Mouse (Mus musculus): Measurements from ENCODE around the gene Nsa2.
"Not testable (repeated sequence)": the region's sequence is repeated elsewhere in the genome, so short reads cannot be mapped to it uniquely, and the experiment has no call there.

Nsa2 gene

DNA sequence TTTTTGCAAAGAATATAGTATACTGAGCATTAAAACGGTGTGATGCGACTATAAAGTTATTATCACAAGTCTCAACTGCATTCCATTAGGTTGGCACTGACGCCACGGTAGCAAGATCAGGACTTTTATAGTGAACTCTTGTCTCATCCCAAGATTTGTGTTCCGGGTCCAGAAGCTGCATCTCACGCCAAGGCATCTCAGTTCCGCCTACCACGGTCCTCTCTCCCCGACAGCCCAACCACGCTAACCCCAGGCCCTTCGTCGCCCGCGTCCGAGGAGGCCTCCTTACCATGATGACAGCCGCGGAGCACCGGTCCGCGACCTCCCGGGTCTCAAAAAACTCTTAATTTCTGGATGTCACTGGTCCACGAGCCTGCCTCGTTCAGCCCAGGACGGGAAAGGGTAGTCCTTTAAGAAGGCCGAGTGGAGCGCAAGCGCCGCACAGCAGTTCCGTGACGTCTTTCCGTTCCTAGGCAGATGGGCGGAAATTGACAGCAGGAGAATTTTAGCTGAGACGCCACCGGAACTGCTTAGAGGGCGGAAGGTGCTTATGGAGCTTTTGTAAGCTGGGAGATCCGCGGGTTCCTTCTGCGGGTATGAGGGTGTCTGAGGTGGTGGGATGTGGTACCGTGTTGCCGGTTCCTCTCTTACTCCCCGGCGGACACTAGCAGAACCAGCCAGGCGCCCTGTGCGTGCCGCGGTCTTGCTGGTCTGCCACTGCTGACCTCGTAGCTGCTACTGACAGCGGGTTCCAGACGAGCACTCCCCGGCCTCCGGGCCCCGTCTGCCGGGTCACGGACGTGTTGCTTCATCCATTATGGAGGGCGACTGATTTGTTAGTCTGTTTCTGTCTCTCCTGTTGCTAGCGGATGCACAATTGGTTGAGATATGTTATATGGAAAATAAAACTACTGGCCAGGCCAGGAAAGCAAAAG is at the start of gene Nsa2, which contains the start of gene Gfm2:
Nsa2 (minus strand) TSS at position 472 of the 935 bp plus-strand sequence.
Gfm2 (plus strand) TSS at position 472 of the 935 bp plus-strand sequence.
- in situ Hi-C loops (cut with MboI; ENCODE audit: low sequenced_read_pairs), result no loop called here

DNA sequence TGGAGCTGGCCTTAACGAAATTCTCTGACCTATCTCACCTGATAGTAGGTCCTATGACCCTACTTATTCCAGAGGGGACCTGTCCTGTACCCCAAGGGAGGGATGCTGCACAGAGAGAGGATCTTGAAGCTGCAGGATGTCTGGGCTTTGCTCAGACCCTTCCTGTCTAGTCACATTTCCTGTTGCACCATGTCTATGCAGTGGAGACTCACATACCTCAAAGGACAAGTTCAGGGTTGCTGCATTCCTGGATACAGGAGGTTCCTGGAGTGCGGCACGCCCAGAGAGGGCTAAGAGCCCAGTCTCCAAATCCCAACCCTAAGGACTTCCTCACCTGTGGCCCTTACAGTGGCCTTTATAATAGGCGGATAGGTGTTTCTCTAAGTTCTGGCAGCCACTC is 48.6 kb upstream of the Nsa2 start:
- in situ Hi-C loops (cut with MboI; ENCODE audit: low sequenced_read_pairs), result no loop called here

DNA sequence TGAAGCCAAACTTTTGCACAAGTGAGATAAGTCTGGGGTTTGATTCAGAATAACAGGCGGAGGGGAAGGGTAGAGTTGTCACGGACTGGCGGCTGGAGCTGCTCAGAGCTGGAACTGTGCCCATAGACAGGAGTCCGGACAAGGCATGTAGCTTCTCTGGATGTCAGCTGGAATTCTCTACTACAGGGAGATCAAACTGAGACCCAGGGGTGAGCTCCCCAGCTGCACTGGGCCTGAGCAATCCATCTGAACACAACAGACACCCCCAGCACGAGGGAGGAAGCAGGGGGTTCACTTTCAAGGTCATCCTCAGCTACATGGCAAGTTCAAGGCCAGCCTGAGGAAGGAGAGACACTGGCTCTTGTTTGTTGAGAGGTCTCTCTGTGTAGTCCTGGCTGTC is 46.9 kb upstream of the Nsa2 start:
- in situ Hi-C loops (cut with MboI; ENCODE audit: low sequenced_read_pairs), result no loop called here

DNA sequence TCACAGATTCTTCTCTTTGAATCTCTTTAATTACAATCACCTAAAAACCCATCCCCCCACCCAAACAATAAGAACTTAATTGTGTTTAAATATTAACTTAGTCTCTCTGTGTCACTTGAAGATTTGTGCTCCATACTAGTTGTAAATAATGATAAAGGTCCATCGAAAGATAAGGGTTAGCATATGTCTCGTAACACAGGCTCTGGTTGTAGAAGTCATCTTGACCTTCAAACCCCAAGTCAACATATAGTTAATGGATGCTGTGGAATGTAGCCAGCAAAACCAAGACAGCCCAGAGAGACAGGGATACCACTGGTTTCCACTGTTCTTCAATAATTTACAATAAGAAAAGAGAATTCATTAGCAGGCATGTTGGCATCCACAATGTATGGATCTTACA is 46.4 kb upstream of the Nsa2 start:
- in situ Hi-C loops (cut with MboI; ENCODE audit: low sequenced_read_pairs), result no loop called here

DNA sequence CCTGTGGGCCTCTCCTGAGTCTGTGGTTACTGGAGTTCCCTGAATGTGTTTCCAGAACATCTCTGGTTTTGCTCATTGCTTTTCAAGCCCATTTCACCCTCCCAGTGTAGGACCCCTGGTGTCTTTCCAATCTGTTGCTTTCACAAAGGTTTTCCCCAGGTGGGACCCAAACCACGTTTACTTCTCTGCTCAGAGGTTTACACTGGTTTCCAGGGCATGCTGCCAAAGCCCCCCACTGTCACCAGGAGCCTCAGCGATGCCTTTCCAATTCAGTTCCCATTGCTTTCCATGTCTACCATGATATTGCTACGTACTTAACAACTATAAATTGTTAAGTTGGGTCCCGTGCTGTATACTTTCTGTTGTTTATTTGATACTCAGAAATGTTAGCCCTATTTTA is 45.1 kb upstream of the Nsa2 start:
- in situ Hi-C loops (cut with MboI; ENCODE audit: low sequenced_read_pairs), result no loop called here

DNA sequence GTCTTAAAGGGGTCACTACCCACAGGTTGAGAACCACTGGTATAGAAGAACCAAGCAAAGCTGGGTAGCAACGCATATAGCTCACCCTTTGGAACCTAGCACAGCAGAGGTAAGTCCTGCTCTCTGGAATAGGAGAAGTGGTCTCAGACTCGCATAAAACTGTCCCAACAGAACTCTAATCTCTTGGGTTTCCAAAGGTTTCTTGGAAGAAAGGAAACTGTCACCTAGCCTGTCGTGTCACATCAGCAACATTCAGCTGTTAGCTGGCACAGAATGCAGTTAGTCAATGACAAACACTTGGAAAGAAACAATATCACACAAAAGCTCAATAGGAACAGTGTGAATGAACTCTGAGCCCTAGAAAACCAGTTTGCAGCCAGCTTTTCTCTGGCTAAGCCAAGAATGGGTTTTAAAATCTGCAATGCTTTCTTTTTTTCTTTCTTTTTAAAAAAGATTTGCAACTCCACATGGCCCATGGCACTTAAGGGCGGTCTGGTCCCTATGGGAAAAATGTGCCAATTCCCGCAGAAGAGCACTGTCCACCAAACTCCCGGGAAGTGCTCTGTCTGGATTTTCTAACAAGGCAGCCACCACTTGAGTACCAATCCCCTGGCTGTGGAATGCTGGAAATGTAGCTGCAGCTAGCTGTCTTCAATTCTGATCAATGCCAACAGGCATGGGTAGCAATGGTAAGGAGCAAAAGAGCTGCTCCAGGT is 42.5 kb upstream of the Nsa2 start:
- in situ Hi-C loops (cut with MboI; ENCODE audit: low sequenced_read_pairs), result no loop called here

DNA sequence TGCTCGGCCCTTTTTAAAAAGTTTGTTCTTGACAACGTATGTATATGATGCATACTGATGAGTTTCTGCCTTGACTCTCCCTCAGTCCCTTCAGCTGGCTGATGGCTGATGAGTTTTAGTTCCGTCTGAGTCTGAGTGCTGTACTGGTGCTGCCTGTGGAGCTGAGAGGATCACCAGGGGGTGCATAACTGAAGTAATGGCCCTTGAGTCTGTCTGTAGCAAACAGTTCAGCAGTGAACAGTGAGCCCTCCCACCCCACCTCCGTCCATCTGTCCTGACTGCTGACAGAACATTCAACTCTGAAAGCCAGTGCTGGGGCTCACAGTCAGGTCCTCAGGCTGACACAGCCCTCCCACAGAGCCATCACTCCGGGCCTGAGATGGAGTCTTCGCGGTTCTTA is 41.2 kb upstream of the Nsa2 start:
- in situ Hi-C loops (cut with MboI; ENCODE audit: low sequenced_read_pairs), result no loop called here

DNA sequence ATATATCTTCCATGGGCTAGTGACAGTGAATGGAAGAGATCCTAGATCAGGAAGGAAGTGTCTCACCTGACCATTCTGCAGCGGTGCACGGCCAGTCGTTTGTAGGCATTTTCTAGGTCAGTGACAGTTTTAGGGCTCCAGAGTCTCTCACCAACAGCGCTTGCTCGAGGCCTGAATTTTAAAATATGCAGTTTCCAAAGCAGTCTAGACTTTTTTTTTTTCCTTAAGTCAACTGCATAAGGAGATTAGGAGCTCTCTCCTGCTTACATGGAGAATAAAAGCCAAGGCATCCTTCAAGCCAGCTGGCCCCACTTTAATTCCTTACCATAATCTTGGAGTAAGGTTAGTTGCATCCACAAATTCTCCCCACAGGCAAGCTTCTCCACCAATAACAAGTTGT is 39.0 kb upstream of the Nsa2 start:
- in situ Hi-C loops (cut with MboI; ENCODE audit: low sequenced_read_pairs), result no loop called here

DNA sequence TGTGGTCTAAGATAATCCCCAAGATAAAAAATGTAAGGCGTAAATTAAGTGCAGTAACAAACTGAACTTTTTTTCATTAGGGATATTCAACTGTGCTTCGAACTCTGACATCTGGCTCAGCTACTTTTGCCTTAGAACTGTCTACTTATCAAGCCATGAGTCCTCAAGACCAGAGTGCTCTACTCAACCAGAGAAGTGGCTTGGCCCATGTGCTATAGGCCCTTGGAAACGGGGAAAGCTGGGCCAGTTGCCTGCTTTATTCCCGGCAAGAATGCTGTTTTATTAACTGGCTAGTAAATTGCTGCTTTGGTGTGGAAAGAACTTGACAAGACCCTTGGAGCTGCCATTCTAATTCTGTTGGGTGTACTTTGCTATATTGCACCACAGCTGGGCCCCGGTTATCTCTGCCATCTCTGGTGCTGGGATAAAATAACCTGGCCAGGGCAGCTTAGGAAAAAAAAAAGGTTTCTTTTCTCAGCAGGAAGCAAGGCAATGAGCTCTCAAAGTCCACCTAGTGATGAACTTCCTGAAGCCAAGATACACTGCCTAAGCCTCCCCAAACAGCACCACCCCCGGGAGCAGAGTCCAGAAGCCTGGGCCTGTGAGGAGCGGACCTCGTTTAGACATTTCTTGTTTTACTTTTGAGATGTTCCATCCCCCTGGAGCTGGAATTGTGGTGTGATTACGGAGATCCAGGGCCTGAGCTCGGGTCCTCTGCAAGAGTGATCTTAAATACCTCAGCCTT is 38.0 kb upstream of the Nsa2 start:
- in situ Hi-C loops (cut with MboI; ENCODE audit: low sequenced_read_pairs), result no loop called here

DNA sequence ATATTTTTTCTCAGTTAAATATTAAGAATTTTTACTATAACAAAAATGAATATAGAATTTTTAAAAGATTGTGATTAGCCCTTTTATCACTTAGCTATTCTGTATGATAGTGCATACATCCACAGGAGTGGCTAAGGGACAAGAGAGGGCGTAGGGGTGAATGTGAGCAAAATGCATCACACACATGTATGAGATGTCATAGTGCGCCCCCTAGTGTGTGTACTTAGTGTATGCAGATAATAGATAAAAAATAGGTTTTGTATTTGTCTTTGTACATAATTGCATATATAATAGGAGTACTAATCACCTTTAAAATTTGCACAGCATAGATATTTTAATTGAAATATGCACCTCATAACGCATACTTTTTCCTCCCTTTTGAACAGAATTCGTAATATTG is 8.1 kb upstream of the Nsa2 start:
- in situ Hi-C loops (cut with MboI; ENCODE audit: low sequenced_read_pairs), result no loop called here

DNA sequence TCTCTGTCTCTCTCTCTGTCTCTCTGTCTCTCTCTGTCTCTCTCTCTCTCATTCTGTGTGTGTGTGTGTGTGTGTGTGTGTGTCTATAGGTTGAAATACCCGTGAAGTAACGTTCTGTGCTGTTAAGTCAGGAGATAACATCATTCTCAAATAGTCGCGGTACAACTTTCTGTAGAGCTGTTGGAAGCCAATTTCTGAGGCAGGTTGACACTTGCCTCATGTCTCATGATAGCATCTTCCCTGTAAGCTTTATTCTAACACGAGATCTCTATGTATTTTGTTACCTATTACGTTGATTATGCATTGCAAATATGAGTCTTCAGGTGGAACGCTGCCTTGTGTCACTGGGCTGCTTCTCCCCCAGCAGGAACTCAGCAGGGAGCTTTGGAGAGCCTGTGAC is 4.6 kb upstream of the Nsa2 start:
- in situ Hi-C loops (cut with MboI; ENCODE audit: low sequenced_read_pairs), result no loop called here

DNA sequence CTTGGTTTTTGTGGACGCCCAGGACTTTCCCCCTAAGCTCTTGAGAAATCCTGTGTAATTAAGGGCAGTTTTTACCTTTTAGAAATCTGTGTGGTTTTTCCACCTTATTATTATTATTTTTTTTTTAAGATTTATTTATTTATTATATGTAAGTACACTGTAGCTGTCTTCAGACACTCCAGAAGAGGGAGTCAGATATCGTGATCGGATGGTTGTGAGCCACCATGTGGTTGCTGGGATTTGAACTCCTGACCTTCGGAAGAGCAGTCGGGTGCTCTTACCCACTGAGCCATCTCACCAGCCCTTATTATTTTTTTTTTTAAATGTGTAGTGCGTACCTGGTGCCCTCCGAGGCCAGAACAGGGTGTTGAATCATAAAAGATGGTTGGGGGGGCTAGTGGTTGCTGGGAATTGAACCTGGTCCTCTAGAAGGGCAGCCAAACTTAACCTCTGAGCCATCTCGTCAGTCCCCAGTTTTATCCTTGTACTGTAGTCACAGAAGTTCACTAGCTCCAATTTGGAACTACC is 731 bp upstream of the Nsa2 start:
- in situ Hi-C loops (cut with MboI; ENCODE audit: low sequenced_read_pairs), result not testable (repeated sequence)

DNA sequence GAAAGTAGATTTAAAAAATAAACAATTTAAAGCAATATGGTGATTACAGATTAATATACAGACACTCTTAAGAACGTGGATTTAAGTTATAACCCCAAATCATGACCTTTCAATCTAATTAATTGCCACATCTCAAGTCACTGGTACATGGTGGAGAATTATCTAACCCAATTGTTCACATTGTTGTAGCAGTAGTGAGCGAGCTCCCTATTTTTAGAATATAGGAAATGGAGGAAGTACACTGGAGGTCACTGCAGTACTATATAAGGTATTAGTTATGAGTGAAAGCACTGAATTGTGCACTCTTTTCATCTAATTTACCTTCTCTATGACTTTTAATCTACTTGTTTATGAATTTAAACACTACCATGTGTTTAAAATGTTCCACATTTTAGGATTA is 7.3 kb downstream of the Nsa2 start:
- in situ Hi-C loops (cut with MboI; ENCODE audit: low sequenced_read_pairs), result not testable (repeated sequence)

DNA sequence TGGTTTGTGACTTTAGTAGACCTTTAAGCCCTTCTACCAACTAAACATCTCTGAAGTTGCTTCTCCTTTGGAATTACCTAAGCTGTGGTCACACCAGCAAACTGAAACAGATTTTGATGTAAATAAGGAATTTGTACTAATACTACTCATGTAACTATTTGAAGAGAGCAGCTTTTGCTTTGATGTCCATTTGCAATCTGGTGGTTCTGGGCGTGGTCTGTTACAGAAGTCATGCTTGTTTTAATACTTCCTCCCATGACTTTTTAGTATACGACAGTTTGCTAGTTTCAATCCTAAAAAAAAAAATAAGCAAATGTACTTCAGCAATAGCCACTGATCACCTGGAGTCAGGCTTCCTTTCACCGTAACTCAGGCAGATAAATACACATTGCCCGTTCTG is 8.1 kb downstream of the Nsa2 start:
- in situ Hi-C loops (cut with MboI; ENCODE audit: low sequenced_read_pairs), result not testable (repeated sequence)

DNA sequence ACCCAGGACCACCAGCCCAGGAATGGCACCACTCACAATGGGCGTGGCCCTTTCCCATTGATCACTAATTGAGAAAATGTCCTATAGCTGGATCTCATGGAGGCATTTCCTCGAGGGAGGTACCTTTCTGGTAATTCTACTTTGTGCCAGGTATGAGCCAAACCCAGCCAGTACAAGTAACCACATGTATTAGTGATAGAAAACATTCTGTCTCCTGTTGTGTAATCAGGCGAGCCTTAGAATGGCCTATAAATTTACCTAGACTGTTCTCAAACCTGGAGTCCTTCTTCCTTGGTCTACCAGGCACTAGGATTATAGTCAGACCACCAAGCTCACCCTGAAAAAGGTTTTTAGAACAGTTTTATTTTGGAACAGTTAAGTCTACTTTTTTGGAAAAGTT is 16.4 kb downstream of the Nsa2 start:
- in situ Hi-C loops (cut with MboI; ENCODE audit: low sequenced_read_pairs), result no loop called here

DNA sequence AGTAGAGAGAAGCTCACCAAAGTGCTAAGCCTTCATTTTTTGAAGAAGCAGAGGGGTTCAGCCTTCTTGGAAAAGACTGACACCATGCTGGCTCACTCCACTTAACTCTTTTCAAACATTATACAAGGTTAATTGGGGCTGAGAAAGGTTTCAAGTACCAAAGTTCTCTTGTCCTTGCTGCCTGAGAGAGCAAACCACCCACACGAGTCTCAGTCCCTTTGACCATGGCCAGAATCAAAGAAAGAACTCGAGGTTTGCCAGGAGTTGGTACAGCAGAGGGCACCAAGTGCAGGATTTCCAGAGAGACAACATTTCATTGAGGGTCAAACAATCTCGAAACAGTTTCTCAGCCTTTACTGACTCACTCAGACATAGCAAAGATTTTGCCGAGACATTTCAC is 28.7 kb downstream of the Nsa2 start:
- in situ Hi-C loops (cut with MboI; ENCODE audit: low sequenced_read_pairs), result no loop called here

DNA sequence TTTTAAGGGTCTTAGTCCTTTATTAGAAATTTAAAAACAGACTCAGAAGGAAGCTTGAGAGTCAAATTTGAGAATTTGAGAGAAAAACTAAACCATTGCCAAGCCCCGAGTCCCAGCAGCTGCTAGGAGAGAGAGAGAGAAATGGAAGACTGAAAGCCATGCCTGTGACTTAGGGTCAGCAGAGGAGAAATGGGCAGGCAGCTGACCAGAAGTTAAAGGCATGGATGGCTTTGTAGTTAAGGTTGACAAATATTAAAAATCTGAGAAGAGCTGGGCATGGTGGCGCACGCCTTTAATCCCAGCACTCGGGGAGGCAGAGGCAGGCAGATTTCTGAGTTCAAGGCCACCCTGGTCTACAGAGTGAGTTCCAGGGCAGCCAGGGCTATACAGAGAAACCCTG is 30.0 kb downstream of the Nsa2 start:
- in situ Hi-C loops (cut with MboI; ENCODE audit: low sequenced_read_pairs), result not testable (repeated sequence)

DNA sequence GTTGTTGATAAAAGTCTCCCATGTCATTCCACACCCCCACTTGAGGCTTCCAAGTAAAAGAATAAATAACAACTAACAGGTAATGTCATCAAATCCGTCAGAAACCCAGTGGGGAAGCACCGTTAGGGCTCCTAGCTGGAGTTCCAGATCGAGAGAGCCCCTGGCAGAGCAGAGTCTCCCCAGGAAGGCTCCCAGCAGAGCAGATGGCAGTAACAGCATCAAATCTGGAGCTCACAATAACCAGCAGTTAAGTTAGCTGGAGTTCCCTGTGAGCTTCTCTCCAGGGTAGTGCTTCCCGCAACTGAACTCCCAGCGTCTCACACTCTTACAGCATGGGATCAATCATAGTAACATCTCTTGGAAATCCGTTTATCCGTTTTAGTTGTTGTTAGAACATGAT is 32.7 kb downstream of the Nsa2 start:
- in situ Hi-C loops (cut with MboI; ENCODE audit: low sequenced_read_pairs), result no loop called here

DNA sequence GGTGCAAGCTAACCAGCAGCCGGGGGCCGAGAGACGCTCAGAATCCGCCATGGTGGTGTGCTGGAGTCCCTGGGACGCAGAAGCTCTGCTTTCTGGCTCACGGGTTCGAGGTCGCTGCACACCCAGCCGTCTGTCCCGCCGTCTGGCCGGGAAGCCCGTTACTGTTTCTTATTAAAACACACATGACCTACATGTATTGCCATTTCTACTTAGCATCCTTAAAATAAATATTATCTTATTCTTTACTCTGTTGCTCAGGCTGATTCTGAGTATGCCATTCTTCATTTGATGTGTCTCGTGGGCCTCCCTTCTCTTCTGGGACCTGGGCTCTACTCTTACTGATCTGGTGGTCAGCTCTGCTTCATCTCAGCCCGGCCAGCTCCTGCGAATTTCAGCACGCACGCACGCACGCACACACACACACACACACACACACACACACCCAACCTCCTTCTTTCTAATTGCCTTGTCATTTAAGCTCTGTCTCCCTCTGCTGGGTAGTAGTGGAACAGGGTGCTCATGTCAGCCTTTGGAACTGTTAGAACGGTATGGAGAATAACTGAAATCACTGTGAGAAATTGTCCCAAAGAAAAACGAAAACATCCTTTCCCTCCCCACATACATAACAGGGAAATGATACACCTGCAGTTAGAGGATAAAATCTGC is 38.4 kb downstream of the Nsa2 start, which contains the start of gene Gm6169:
Gm6169 (minus strand) TSS at position 51 of the 666 bp plus-strand sequence.
- in situ Hi-C loops (cut with MboI; ENCODE audit: low sequenced_read_pairs), result no loop called here

DNA sequence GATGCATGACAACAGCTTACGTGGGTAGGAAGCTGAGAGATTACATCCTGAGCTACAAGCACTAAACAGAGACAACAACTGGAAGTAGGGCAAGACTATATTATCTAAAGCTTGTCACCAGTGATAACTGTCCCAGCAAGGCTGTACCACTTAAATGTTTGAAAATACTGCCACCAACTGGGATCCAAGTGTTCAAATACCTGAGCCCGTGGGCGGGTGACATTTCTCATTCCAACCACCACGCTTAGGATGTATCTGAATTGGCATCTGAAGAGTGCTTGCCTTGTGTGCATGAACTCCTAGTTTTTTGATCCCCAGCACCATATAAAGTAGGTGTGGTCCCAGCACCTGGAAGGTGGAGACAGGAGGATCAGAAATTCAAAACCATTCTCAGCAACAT is 42.0 kb downstream of the Nsa2 start:
- in situ Hi-C loops (cut with MboI; ENCODE audit: low sequenced_read_pairs), result no loop called here

DNA sequence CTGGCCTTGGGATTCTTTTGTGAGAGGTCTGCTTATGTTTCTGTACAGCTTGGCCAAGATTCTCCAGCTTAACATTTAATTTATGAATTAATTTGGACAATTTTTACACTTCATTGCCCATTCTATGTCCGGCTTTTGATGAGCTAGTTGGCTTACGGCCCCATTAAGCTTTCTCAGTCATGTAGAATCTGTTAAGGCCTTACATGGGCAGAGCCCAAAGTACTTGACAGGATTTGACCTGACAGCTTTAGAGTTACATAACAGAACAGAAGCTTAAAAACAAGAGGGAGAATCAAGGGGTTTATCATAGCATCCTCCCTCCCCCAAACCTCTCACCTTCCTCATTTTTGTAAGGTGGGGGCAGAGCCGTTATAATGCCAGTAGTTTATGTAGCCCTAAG is 49.6 kb downstream of the Nsa2 start:
- in situ Hi-C loops (cut with MboI; ENCODE audit: low sequenced_read_pairs), result no loop called here

All from CH12F3 (cell line).